Mouse (Mus musculus) c-Kit-negative CD71-positive TER-119-positive erythroid progenitor cells, embryonic 14.5 days (primary cell): ENCODE data around the gene Cbx6.

Experiments used
- DNase-seq: peaks from one replicate; pipeline ENCODE4 v3.0.0-alpha.2; 2013; ENCODE audit warnings: low read depth, low spot score

Gene Cbx6

GRCm38 (mm10) chr15:79803533-79804351, 30.7 kb downstream of the Cbx6 start:
- DNase-seq: no peak

GRCm38 (mm10) chr15:79802304-79802703, 32.2 kb downstream of the Cbx6 start:
- no peak for DNase-seq

DNA sequence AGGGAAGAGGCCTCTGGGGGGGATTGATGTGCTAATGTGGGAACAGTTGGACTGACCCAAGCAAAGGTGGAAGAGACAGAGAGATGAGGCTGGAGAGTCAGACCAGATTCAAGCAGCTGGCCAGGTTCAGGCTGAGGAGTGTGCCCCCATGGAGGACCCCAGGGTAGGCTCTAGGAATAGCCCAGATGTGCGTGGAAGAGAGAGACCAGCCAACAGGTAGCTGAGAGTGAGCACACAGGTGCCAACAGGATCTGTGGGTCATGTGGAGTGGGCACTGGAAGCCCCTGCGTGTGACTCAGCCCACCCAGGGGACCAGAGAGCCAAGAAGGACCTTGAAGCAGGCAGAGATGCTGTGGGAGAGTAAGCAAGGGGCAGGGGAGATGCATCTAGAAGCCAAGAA, 32.8 kb downstream of the Cbx6 start:
- DNase-seq: no peak

- DNase-seq: no peak
These were observed 33.8 kb downstream of the Cbx6 start for GRCm38 (mm10) chr15:79800701-79801100.

DNA sequence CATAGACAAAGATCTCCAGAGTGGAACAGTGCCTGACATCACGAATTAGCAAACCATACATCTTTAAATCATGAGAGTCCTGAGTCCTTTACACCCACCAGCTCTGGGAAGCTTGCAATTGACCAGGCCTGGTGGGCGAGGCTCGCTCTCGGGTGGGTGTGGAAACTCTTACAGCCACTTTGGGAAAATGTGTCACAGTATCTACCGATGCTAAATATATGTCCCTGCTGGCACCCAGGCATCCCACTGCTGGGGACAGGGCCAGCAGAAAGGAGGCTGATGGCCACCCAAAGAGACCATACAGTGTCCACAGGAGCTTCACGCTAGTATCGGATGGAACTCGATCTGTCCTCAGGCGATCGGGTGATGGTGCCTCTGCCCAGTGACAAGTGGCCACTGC, 35.9 kb downstream of the Cbx6 start:
- DNase-seq: no peak

- no peak for DNase-seq
These were observed 36.8 kb downstream of the Cbx6 start for GRCm38 (mm10) chr15:79797680-79798079.

DNA sequence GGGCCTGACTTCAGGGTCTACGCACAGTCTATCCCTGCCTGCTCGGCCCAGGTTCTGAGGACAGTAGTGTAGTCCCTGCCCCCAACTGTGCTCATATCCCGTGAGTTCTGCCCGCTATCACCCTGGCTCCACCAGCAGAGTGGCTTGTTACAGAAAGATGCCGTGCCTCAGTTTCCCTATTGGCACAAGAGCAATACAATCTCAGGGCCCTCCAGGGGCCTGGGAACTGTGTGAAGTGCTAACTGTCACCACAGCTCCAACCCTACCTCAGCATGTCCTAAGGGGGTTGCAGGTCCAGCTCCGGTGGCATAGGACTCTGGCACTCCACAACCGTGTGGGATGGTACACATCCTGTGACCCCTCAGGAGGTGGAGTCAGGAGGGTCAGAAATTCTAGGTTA, 37.4 kb downstream of the Cbx6 start:
- no peak for DNase-seq

DNA sequence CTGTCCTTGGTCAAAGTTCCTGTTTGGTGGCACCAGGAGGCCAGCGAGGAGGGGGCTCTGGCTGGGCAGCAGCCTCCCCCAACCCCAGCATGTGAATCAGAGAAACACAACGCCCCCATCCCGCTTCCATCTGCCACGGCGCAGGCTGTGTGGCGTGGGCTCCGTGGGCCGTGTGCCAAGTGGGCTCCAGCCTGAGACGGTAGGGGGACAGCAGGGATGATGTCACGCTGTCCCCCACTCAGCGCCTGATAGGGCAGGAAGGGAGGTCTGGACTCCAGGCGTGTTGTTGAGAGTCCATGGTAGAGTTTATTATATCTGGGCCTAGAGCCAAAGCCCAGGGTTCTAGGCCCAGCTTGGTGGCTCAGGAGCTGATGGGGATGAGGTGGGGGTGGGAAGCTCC, 38.2 kb downstream of the Cbx6 start:
- DNase-seq: no peak

GRCm38 (mm10) chr15:79794173-79794572, 40.3 kb downstream of the Cbx6 start:
- DNase-seq: no peak

DNA sequence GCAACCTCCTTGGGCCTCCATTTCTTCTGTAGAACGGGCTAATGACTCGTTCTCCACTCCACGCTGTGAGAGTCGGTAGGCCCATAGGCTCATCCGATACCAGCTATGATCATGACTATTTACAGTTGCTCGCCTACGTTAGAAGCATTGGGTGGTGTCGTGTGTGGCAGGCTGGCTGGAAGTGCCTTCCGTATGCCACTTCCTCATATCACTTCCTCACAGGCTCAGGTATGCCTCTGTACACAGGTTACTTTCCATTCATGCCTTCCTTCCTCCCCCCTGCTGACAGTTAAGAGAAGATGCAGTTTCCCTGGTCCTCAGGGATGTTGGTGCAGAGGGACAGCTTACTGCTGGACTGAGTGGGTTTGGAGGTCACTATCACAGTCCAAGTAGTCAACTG, 41.4 kb downstream of the Cbx6 start:
- DNase-seq: no peak

GRCm38 (mm10) chr15:79792455-79792854, 42.0 kb downstream of the Cbx6 start:
- no peak for DNase-seq

GRCm38 (mm10) chr15:79791502-79791901, 43.0 kb downstream of the Cbx6 start:
- DNase-seq: no peak

- DNase-seq: no peak
These were observed 43.6 kb downstream of the Cbx6 start for GRCm38 (mm10) chr15:79790905-79791304.

DNA sequence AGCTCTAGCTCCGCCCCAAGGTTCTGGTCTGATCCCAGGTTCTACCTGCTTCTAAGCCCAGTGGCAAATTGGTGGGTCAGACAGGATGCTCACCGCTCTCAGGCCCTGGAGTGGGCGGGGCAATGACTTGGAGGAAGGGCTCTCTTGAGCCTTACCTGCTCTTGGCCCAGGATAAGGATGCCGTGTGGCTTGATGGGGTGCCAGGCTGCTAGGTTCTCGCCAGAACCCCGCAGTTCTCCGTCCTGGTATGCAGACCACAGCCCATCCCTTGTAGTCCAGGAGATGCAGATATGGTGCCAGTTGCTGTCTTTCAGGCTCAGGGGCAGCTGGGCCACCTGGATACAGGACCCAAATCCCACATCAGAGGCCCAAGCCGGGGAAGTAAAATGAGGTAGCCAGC, 44.4 kb downstream of the Cbx6 start:
- no peak for DNase-seq

GRCm38 (mm10) chr15:79787815-79788214, 46.7 kb downstream of the Cbx6 start:
- no peak for DNase-seq

DNA sequence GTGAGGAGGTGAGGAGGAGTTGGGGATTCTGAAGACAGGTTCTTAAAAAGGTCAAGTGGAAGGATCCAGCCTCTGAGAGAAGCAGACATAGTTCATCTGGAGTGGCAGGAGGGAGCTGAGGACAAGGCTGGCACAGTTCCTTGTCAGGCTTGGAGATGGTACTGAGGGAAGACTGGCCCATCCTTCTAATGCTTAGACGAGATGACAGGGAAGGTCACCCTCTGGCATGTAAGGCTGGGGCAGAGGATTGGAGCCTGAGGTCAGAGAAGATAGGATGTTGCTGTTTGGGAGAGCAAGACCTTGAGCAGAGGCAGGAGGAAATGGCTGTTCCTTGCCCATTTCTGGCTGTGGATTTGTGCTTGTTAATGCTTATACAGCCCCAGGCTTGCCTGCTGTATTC, 49.4 kb downstream of the Cbx6 start:
- no peak for DNase-seq

- DNase-seq: no peak
These were observed 56.7 kb downstream of the Cbx6 start, which contains the start of gene Dnal4 for GRCm38 (mm10) chr15:79777749-79778148. Gene Dnal4, minus strand, starts transcription at chr15:79777849.

- DNase-seq: no peak
These were observed 58.8 kb downstream of the Cbx6 start for GRCm38 (mm10) chr15:79775662-79776061.

GRCm38 (mm10) chr15:79774117-79775027, 60.1 kb downstream of the Cbx6 start:
- peak; percentile 92 for DNase-seq
